Mouse (Mus musculus) CH12F3 (cell line): ENCODE measurements around the gene Nexmif.
"Not testable (repeated sequence)": the region's sequence is repeated elsewhere in the genome, so short reads cannot be mapped to it uniquely, and the experiment has no call there.

Experiments used
- in situ Hi-C: fragments of 300-500 bp; cut with MboI; formaldehyde crosslinking; loops from 2 replicates; pipeline ENCODE4 v1.14.3; 2020; ENCODE audit warnings: low sequenced_read_pairs

Gene Nexmif

DNA sequence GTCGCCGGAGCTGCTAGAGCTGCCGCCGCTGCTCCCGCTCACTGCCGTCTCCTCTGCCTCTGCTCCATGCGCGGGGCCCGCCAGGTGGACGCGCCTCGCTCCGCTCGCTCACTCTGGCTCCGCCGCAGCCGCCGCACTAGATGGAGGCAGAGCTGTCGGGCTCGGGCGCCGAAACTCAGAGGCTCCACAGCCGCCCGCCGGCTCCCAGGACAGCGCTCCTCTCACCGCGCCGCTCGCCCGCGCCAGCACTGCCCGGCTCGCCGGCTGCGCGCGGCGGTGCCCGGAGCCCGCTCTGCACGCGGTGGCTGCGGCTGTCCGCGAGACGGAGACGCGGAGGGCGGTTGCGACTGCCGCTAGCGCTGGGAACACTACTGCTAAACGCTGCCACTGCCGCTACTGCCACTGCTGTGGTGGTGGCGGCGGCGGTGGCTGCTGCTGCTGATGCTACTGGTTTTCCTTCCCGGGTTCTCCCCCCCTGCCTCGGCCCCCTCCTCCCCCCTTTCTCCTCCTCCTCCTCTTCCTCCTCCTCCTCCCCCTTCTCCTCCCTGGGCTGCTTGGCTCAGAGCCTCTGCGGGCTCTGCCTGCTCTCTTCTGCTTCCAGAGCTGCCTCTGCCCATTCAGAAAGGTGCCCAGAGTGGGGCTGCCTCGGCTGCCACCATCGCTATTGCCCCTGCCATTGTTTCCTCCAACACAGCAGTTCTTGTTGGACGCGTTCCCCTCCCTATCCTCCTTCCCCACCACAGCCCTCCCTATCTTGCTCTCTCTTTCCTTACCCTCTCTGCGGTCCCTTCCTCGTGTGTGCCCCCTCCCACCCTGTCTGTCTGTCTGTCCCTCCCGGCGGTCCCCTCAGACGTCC lies at the start of gene Nexmif:
Gene Nexmif (minus strand): TSS at position 450 of the 856 bp plus-strand sequence.
- in situ Hi-C loops = no loop called here

DNA sequence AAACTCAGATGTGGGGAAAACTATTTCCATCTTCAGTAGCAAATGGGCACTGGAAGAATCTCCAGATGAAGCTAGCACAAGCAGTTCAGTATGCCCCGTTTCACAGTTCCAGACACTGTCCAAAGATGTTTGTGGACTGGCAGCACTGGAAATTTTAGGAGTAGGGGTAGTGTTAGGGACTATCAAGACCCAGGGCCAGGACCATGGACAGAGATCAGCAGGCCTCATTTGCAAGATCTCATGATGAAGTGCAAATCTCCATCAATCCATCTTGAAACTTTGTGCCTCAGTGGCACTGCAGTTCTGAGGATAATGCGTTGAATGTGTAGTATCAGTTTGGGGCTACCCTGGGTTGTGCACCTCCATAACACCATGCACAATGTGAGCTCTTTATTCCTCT lies 7.7 kb upstream of the Nexmif start:
- in situ Hi-C loops = no loop called here

DNA sequence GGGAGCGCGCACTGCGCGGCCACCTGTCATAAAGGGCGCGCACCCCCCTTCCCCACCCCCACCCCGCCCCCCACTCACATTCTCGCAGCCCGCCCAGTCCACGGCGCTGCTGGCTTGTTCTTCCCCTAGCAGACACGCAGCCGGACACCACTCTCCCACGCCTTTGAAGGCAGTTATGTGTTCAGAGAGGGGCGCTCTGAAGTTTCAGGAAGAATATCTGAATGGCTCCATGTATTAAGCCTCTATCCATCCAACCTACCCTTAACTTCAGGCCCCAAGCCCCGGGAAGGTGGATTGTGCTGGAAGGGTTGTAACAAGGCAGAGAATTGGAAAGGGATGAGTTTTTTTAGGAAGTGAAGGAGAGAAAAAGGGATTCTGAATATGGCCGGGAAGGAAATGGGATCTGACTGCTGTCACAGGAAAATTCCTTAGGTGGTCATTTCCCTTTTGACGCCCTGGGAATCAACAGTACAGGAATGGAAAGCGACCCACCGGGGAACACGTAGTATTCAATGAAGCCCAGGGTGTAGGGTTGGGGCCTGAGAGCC lies 681 bp upstream of the Nexmif start:
- in situ Hi-C loops = no loop called here

DNA sequence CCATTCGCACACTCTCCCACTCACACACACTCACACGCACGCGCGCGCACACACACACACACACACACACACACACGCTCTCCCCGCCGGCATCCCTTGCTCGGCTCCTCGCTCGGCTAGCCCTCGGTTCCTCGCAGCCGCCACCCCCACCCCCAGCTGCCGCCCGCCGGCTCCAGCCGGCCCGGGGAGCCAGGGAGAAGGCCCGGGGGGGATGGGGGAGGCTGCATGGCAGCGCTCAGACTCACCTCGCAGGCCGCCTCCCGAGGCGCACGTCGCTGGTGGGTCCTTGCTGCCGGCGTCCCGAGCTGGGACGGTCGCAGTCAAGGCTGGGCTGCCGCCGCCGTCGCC lies 623 bp downstream of the Nexmif start:
- in situ Hi-C loops = no loop called here

DNA sequence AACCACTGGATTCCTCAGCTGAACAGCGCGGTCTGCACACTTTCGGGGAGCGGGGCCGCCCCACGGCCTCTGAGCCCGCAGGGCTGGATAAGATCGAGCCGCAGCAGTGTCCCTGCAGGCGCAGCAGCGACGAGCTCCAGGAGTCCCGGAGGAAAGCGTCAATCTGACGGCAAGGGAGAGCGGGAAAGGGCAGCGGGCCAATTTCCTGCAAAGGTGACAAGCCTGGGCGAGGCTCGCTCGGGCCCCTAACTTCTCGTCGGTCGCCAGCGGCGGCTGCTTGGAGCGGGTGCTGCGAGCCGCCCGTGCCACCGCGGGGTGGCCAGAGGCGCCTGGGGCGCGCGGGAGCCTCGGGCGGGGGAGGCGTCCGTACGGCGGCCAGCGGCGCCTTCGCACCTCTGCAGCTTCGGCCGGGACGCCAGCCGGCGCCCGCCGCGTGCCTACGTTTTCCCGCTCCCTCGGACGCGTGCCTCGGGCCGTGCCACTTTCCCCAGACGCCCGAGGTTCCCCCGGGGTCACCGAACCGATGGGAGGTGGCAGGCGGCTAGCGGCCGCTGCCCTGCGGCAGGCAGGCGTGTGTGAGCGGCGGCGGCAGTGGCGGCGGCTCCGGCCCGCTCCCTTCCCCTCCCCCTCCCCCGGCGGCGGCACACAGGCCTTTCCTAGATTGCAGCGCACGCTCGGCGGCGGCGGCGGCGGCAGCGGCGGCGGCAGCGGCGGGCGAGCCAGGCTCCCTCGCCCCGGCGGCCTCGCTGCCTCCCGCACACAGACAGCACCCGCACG lies 1.2 kb downstream of the Nexmif start:
- in situ Hi-C loops = loop anchor here (25.0 kb wide), 1 partner anchor 813 kb away; no protein-coding TSS in a partner anchor

DNA sequence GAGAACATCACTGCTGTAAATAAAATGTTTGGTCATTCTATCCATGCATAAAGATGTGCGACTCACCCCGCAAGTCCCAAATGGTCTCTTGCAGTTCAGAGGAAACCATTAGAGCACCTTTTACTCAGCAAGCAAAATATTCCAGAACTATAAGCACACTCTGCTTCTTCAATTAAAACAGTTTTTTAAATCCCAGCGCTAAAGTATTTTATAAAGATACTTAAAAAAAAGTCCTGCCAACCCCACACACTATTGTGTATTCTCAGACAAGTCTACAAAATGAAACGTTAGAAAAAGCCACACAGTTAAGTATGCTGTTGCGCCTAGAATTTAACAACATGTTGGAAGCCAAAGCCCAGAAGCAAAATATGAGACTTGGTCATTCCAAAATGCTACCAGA lies 1.9 kb downstream of the Nexmif start:
- in situ Hi-C loops = loop anchor here (25.0 kb wide), 1 partner anchor 813 kb away; no protein-coding TSS in a partner anchor

DNA sequence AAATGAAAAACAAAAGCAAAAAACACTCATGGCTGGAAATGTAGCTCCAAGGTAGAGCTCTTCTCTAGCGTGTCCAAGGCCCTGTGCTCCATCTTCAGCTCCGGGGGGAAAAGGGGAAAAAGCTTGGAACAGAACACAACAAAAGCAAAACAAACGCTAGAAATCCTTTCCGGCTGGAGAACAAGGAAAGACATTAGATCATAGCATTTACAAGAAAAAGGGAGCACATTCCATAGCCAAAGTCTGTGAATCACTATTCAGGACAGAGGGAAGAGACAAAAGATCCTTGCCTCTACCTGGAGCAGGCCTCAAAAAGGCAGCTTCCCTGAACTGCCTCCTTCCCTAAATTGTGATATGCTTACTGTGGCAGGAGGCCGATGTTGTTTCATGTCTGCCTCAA lies 4.4 kb downstream of the Nexmif start:
- in situ Hi-C loops = loop anchor here (25.0 kb wide), 1 partner anchor 816 kb away; no protein-coding TSS in a partner anchor

DNA sequence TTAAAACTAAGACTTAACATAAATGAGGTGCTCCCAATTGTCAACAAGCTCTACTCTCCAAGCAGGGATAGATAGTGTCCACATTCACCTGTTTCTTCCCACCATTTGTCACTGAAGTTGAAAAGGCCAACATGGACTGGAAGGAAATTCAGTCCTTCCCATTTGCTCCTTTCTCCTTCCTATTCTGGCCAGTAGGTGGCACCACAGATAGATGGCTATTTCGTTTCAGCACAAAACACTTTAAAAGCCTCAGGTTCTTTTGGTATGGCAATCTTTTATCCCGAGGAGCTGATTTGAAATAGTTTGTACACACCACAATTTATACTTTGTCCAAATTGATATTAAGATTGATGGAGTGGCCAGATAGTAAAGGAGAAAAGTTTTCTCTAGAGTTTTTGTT lies 21.7 kb downstream of the Nexmif start:
- in situ Hi-C loops = loop anchor here (25.0 kb wide), 1 partner anchor 833 kb away; no protein-coding TSS in a partner anchor

DNA sequence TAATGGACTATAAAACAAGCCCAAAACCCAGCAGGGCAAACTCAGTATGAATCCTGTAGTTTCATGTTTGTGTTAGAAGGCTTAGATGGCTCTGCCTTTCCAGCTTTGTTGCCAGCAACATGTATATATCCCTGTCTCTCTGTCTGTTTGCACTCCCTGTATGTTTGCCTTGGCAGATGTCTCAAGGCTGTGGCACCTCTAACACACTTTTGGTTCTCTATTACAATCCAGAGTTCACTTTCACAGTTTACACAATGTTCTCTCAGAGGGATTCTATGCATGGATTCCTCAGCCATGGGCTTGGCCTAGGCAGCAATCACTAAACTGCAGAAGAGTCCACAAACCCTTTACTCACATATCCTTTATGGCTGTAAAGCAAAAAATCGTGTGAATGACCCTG lies 50.9 kb downstream of the Nexmif start:
- in situ Hi-C loops = no loop called here

DNA sequence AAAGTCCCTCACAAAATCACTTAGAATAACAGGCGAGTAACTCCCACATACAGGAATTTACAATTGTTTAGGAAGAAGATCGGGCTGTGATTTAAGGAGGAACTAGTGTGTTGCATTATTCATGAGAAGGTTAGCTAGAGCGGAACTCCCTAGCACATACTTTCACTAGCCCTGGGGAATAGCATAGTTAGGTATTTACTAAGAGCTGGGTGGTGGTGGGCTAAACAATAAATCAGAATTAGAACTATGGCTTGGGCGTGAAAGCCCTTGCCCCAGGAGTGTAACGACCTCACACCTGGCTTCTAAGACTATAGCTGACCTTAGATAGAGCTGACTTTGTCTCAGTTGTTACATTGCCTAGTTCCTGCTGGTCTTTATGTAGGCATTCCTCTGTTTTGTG lies 85.7 kb downstream of the Nexmif start:
- in situ Hi-C loops = not testable (repeated sequence)

DNA sequence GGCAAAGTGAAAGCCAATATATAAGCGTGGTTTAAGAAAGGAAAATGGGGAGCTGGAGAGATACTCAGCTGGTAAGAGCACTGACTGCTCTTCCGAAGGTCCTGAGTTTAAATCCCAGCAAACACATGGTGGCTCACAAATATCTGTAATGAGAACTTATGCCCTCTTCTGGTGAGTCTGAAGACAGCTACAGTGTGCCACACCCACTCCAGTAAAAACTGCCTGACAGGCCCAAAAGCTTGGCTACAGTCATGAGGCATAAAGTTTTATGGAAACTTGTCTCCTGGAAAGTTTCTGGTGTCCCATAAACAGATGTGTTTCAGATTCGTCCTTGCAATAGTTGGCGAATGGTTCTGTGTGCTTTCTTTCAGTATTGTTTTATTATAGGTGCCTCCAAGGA lies 86.4 kb downstream of the Nexmif start:
- in situ Hi-C loops = no loop called here

DNA sequence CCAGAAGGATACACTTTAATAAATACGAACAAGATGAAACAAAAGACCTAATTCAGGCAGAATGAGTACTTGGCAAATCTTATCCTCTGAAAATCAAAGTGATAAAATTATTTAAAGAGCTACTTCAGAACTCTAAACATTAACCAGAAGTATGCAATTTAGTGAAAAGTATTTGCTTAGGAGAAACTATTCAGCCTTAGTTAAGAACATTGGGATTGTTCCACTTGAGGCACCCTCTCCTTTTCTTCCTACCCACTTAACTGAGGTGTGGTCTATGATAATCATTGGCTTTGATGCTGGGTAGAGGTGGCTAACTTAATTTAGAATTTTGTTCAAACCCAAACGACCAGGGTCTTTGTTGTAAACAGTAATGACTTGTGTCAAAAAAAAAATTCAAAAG lies 146.1 kb downstream of the Nexmif start:
- in situ Hi-C loops = no loop called here

DNA sequence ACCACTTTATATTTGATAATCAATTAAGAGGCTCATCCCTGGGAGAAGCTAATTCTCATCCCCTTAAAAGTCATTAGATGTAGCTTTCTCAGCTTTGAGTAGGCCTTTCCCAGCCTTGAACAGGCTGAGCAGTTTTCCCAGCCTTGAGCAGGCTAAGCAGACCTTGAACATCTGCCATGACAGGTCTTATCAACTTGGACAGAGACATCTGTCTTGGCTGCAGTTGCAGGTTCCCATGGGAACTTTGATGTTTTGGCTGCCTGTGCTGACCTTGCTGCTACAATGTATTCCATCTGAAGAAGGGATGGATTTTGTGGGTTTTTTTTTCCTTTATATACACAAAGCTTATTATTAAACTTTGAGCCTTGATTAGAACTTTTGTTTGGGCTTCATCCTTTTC lies 160.7 kb downstream of the Nexmif start:
- in situ Hi-C loops = no loop called here

DNA sequence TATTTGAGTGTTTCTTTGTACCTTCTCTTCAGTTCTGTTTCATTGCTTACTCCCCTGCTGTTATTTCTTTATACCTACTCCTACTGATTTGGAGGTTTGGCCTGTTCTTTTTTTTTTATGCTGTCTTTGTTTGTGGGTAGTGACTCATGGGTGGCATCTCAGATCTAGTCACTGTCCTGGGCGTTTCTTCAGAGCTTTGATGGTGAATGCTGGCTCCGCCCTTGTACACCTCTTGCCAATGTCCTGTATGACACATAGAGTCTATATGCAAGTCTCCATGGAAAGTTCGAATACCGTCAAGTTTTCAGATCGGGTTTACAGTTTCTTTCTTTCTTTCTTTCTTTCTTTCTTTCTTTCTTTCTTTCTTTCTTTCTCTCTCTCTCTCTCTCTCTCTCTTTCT lies 167.1 kb downstream of the Nexmif start:
- in situ Hi-C loops = no loop called here

DNA sequence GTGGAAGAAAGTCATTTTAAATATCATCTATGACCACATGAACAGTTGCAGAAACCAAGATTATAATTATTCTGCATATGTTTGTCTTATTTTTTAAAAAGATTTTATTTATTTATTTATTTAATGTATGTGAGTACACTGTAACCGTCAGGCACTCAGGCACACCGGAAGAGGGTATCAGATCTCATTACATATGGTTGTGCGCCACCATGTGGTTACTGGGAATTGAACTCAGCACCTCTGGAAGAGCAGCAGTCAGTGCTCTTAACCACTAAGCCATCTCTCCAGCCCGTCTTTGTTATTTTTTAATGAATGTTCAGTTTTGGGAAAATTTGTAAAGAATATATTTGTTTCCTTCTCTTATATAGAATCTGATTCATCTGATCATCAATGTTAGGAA lies 168.2 kb downstream of the Nexmif start:
- in situ Hi-C loops = no loop called here
